Mouse (Mus musculus) left cerebral cortex, postnatal 10 days (tissue): ENCODE data around the gene Serpine1. TPM values are rescaled to one million over a fixed set of nuclear protein-coding genes. Genes with fewer than 3 reads are reported as not detected.

Experiments used
- DNase-seq, 2 experiments: peaks; one replicate each; pipeline ENCODE4 v3.0.0; 2021 to 2022; ENCODE audit warnings: low spot score in 2 of 2, mixed read lengths in 1 of 2; ENCODE audit errors: extremely low spot score in 1 of 2
- intact Hi-C: fragments of 180-260 bp; cut with DNase I; formaldehyde crosslinking; loops from one replicate; pipeline ENCODE4 v1.15.1; 2025
- total RNA-seq, 2 experiments: library from RNA; stranded (reverse); gene quantifications; 2 replicates each; pipeline ENCODE4 v1.2.3; 2021

The Serpine1 gene
- total RNA-seq, 2 experiments from 2014 or later, result 0.71 to 0.97 TPM

DNA sequence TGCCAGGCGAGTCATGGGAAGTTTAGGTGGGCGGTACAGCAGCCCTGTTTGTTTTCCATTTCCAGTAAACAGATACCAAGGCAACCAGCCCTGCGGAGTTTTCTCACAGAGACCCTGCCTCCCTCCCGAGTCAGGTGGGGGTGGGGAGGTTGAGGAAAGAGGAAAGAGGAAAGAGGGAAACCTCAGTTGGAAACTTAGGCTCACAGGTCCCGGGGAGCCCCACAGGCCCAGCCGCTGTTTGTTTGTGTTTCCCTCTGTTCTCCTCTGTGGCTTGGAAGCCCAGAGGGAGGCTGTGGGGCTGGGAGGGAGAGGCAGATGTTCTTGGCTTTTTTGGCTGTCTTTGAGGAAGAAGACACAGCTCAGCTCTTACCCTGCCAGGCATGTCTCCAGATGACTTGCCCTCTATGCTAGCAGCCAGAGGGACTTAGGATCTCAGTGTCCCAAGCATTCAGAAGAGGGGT, 2.2 kb upstream of the Serpine1 start:
- intact Hi-C loops, result no loop called here
- DNase-seq, result peak in 1 of 2 experiments; percentile 60

DNA sequence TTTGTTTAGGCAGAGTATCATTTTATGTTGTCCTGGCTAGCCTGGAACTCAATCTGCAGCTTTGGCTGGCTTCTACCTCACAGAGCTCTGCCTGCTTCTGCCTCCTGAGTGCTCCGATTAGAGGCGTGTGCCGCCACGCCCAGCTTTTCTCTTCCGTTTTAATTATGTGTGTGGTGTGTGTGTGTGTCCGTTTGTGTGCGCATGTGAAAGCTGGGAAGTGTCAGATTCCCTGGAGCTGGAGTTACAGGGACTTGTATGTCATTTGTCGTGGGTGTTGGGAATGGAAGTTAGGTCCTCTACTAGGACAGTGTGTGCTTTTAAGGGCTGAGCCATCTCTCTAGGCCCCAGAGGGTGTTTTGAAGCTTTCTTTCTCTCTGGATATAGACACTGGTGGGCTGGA, 1.1 kb upstream of the Serpine1 start:
- DNase-seq, result no peak
- intact Hi-C loops, result no loop called here

DNA sequence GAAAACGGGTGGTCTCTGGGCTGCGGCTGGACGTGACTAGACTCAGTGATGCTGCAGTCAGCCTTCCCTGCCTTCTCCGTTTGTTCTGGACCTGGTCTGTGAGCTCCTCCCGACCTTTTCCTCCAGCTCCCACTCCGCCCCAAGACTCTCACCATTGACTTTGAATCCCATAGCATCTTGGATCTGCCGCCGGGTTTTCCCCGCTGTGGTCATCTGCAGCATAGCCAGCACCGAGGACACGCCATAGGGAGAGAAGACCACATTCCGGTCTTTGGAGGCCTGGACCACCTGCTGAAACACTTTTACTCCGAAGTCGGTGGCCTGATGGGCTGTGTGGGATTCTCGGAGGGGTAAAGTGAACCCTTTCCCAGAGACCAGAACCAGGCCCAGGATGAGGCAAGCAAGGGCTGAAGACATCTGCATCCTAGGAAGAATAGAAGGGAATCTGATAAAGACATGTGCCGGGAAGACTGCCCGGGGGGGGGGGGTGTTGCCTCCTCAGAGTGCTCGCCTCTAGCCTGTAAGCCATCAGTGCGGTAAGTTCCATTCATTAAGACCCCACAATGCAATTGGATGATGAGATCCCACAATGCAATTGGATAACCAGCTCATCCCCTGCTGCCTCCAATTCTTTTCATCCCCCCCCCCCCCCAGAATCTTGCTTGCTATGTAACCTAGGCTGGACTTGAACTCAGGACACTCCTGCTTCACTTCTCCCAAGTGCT, 1.0 kb downstream of the Serpine1 start:
- intact Hi-C loops, result no loop called here

GRCm38 (mm10) chr5:137068711-137069110, 3.4 kb downstream of the Serpine1 start:
- DNase-seq, result no peak
- intact Hi-C loops, result no loop called here

More for the DNA sequence above, 1.0 kb downstream of the Serpine1 start:
- DNase-seq, result no peak

DNA sequence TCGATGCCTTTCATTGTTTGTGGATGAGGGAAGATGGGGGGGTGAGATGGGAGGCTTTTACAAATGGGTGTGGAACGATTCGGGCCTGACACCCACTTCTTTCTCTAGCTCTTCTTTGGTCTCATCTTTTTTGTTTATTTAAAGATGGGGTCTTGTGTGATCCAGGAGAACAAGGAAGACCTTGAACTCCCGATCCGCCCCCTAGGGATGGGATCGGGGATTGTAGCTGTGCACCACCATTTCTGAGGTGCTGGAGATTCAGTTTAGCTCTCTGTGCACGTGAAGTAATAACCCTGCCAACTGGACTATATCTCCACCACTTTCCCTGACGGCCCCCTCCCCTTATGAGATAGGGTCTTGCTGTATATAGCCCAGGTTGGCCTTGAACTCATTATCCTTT, 6.1 kb downstream of the Serpine1 start:
- no peak for DNase-seq
- intact Hi-C loops, result no loop called here

DNA sequence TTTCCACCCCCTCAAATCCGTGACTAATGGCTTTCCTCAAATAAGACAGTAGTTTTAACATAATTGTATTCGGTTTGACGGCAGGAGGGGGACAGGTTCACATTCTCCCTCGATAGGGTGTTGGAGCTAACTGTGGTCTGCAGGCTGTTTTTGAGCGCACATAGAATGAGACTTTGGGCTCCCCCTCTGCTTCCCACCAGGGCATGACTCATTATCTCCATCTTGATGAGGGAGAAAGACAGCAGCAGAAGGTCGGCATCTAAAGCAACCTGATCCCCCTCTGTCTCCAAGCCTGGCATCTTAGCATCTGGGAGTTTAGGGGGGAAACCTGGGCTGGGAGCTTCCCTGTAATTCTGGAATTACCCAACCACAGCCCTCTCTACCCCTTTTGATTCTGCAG, 6.6 kb downstream of the Serpine1 start:
- intact Hi-C loops, result no loop called here

GRCm38 (mm10) chr5:137062601-137063000, 9.5 kb downstream of the Serpine1 start:
- intact Hi-C loops, result loop anchor here (5.0 kb wide), 1 partner anchor 40 kb away; no protein-coding TSS in a partner anchor
- DNase-seq, result no peak

More for the DNA sequence above, 6.6 kb downstream of the Serpine1 start:
- no peak for DNase-seq

GRCm38 (mm10) chr5:137061809-137062481, 10.1 kb downstream of the Serpine1 start:
- peak in 1 of 2 experiments; percentile 73 for DNase-seq
- intact Hi-C loops, result loop anchor here (5.0 kb wide), 1 partner anchor 40 kb away; no protein-coding TSS in a partner anchor

DNA sequence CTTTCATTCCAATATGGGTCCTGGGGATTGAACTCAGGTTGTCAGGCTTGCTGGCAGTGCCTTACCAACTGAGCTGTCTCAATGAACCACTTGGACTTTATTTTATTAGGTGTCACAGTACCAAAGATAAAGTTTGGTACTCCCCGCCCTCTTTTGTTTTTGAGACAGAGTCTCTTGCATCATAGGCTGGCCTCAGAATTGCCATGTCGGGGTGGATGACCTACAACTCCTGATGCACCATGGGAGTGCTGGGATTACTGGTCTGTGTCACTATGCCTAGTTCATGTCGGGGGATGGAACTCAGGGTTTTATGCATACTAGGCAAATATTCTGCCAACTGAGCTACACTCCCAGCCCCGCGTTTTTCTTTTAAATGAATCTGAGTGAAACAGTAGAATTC, 17.2 kb downstream of the Serpine1 start:
- DNase-seq, result no peak
- intact Hi-C loops, result no loop called here

DNA sequence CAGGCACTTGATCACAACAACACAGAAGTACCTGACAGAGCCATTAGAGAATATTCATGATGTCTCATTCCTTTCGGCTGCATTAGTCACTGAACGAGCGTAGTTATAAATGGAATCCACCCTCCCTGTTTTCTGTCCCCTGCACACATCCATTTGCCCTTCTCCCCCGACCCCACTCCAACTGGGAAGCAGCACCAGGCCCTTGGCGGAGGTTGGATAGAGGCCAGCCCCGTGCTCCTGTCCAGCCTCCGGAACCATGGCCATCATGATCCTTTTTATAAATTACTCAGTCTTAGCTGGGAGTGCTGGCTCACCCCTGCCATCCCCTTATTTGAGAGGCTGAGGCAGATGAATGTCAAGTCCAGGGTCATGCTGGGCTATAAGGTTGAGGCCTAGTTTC, 17.8 kb downstream of the Serpine1 start:
- intact Hi-C loops, result no loop called here
- no peak for DNase-seq

DNA sequence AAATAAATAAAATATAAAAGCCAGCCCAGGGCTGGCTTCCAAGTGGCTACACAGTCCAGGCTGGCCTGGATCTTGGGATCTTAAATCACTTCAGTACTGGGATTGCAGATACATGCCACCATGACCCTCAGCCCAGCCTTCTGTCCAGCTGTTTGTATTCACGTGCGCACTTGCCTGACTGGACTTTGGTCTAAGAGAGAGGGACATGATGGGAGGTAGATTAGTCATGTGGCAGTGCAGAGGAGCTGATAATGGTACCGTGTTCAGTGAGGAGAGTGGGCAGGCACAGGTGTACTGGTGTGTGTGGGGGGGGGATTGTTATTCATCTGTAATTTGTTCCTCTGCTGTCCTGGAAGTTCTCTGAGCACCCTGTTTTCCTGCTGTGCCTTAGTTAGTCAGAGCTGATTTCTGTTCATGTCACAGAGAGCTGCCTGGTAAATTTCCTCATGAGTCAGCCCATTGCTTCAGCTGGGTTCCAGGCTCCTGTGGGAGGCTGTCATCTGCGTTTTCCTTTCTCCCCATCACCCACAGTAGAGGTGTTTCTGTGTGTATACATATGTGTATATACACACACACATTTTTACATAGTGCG, 20.1 kb downstream of the Serpine1 start:
- intact Hi-C loops, result no loop called here
- no peak for DNase-seq

DNA sequence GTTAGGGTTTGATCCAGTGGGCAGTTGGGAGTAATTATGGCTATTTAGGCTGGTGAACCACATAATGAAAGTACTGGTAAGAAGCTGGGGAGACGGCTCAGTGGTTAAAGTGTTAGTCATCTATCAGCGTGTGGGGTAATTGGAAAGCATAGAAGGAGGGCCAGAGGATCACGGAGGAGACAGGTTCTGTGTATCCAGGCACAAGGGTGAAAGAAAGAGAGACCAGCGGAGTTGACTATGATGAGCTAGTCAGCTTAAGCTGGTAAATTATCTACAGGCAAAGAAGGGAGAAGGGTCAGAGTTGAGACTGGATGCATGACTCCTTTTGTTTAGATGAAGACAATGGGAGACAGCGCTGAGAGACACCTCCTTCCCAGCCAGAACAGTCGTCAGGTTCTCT, 20.9 kb downstream of the Serpine1 start:
- intact Hi-C loops, result no loop called here
- DNase-seq, result no peak

GRCm38 (mm10) chr5:137046991-137047390, 25.1 kb downstream of the Serpine1 start:
- intact Hi-C loops, result loop anchor here (5.0 kb wide), 1 partner anchor 55 kb away; no protein-coding TSS in a partner anchor
- no peak for DNase-seq

GRCm38 (mm10) chr5:137046324-137046718, 25.7 kb downstream of the Serpine1 start:
- DNase-seq, result no peak
- intact Hi-C loops, result loop anchor here (5.0 kb wide), 1 partner anchor 56 kb away; no protein-coding TSS in a partner anchor

DNA sequence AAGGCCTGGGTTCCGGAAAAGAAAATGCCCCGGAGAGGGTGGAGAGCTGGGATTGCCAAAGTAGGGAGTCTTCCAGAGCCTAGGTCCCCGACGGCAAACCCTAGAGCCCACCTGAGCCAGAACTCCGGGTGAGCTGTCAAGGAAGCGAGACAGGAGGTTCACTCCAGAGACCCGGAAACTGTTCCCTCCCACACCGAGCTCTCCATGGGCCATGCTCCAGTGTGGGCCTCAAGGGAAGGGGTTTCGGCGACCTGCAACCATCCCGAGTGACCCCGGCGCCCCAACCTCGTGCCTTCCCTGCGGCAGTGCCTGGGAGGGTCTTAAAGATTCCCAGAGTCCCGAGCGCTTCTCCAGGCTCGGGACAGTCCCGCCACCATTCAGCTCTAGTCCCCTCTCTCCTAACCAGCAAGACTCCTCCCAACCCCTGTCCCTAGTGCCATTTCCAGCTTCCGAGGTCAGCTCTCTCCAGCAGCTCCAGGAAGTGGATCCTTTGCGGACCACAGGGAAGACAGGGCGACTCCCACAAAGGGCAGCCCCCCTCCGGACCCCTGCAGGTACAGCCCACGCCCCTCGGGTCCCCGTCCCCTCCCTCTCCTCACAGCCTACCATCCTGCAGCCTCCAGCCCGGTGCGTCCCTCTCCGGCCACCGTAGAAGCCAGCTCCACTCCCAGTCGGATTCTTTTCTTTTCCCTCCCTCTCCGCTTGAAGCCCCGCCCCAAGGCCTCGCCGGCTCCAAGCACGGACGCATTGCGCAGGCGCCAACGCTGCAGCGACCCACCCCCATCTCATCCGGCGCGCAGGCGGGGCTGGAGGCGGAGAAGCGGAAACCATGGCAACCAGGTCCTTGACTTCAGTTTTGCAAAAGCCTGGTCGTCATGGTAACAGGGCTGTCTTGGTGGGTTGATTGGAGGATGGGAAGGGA, 26.4 kb downstream of the Serpine1 start, which contains the start of gene Ap1s1:
Gene Ap1s1 (minus strand): TSS at position 734 of the 922 bp plus-strand sequence.
- intact Hi-C loops, result loop anchor here (5.0 kb wide), 1 partner anchor 57 kb away; no protein-coding TSS in a partner anchor
- peak; percentile 97 to 99 for DNase-seq

GRCm38 (mm10) chr5:137043997-137044396, 28.1 kb downstream of the Serpine1 start:
- DNase-seq, result no peak
- intact Hi-C loops, result no loop called here

DNA sequence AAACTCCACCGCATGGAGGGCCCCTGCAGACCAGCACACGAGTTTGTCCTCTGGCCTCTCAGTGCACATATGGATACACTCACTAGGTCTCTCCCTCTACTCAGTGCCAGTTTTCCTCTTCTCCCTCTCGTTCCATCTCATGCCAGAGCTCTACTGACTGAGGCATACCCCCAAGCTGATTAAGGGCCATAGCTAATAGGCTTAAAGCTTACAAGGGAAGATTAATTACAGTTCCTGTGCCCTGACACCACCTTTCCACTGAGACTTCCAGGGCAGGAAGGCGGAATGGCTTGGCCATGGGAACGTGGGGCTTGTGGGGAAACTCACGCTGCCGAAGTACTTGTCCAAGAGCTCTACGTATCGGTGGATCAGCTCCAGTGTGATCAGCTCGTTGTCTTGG, 30.6 kb downstream of the Serpine1 start:
- intact Hi-C loops, result no loop called here
- no peak for DNase-seq

DNA sequence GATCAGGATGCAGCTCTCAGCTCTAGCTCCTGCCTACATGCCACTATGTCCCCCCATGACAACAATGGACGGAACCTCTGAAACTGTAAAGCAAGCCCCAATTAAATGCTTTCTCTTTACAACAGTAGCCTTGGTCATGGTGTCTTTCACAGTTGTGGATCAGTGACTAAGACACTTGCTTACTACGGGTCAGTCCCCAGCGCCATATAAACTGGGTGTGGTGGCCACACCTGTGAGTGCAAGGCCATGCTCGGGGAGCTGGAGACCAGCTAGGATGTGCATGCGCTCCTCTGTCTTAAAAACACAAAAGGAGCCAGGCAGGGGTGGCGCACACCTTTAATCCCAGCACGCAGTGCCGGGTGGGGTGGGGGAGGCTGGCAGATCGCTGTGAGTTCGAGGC, 32.6 kb downstream of the Serpine1 start:
- intact Hi-C loops, result no loop called here
- DNase-seq, result no peak

- intact Hi-C loops, result no loop called here
- no peak for DNase-seq
Measured at GRCm38 (mm10) chr5:137036211-137036610, 35.9 kb downstream of the Serpine1 start.
